Comparison of ENCODE assay signal across 8 mouse cellular contexts in genomic region chr9:40346232-40346984, GRCm38 (mm10).
DNase-seq lines count a peak whose midpoint lies in the region; ATAC-seq lines count a peak whose summit lies in the region.

No protein-coding gene starts in this region.

- H3K27ac ChIP-seq in heart, embryonic 14.5 days (replicated peaks in 1 of 2; ENCODE audit: control insufficient read depth in 1 of 2, insufficient read depth in 1 of 2, low read depth in 2 of 2, low read length in 2 of 2), result no peak overlapping the region

- peak overlapping the region; percentile 63 for H3K4me2 ChIP-seq in heart, embryonic 14.5 days (ENCODE audit: low read length)

- peak; percentile 54 to 55 for DNase-seq in heart, adult 18-20 months
- no peak for DNase-seq in heart, postnatal 25 days (ENCODE audit: low spot score)
- DNase-seq in embryo, embryonic 9.5 days (ENCODE audit: extremely low spot score), result peak; percentile 40
- DNase-seq in layer of hippocampus, postnatal 10 days (ENCODE audit: low spot score in 2 of 2), result peak; percentile 80 to 87
- peak; percentile 28 for DNase-seq in lung, postnatal 14 days
- DNase-seq in right cerebral cortex, adult 2 months (ENCODE audit: low spot score in 2 of 2), result peak; percentile 74 to 79

- H3K9ac ChIP-seq in heart, embryonic 14.5 days (ENCODE audit: low read length), result peak overlapping the region; percentile 55

- H3K9me3 ChIP-seq in heart, embryonic 14.5 days (ENCODE audit: control insufficient read depth, low read length), result no peaks in the 10 kb centered on the region

- no peaks in the 10 kb centered on the region for H3K36me3 ChIP-seq in heart, embryonic 14.5 days (ENCODE audit: control insufficient read depth, insufficient read depth, low read length)

- ATAC-seq in heart, embryonic 14.5 days (ENCODE audit: insufficient number of reproducible peaks, insufficient read depth, low FRiP score, low read depth), result peak; percentile 24; the same call in 1 of the 2 replicates
- ATAC-seq in erythroblast, adult 5-6 weeks (replicated peaks; ENCODE audit: low FRiP score, poor library complexity, severe bottlenecking), result no peak

- intact Hi-C loops in heart, postnatal 25 days (cut with DNase I), result loop anchor here (5.0 kb wide), 1 partner anchor 46 kb away; no protein-coding TSS in a partner anchor

- WGBS in heart, embryonic 14.5 days, result 26% methylated on average over 16 of the region's 16 CpGs

- H3K4me3 ChIP-seq in heart, embryonic 14.5 days (ENCODE audit: control insufficient read depth in 1 of 2, insufficient read depth in 1 of 2, low read depth in 1 of 2, low read length in 2 of 2), result peak overlapping the region; percentile 20 to 30

- H3K27me3 ChIP-seq in heart, embryonic 14.5 days (ENCODE audit: control insufficient read depth, insufficient read depth, low read length), result no peaks in the 10 kb centered on the region

- peaks cover 18 to 28% of the 10 kb centered on the region in 2 experiments for H3K4me1 ChIP-seq in heart, embryonic 14.5 days (ENCODE audit: control insufficient read depth in 2 of 2, insufficient read depth in 2 of 2, low read length in 2 of 2)
